Comparison of ENCODE assay signal across 8 mouse cellular contexts in the genomic region with DNA sequence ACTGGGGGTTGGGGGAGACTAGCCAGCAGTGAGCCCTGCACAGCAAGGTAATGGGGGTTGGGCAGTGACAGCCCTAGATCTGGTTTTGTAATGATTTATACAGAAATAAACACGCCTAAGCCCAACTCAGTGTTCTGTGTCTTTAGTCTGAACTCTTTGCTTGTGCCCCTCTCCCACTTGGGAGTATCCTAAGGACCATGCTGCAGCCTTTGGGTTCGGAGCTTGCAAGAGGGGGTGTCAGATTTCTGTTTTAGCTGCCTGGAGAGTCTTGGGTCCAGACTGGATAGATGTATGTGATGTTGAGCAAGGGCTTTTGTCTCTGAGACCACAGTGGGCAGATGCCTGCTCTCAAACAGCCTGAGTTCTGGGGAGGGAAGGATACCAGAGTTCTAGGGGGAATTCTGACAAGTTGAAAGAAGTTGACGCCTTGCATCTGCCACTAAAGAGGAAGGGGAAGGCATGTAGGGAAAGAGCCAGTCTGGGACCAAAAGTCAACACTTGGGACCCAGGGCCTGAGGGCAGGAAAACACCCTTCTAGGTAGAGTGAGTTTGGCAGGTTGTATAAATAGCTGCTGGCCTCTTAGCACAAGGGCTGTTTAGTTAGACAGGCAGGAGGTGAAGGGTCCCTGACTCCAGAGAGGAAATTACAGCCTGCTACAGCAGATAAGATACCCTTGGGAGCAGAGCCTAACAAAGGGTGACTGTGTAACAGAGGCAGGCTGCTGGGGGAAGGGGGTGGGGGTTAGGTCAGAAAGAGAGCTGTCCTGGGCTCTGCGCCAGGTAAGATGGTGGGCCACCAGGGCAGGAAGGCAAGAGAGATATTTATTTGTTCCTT. TPM values are rescaled to one million over a fixed set of nuclear protein-coding genes. Genes with fewer than 3 reads are reported as not detected.
A peak's percentile ranks its signal among the peaks of the same experiment; 100 is the strongest.
DNase-seq lines count a peak whose midpoint lies in the region; ATAC-seq and TF ChIP-seq lines count a peak whose summit lies in the region.

No protein-coding gene starts in this region.

- H3K4me1 ChIP-seq in heart, adult 2 months (ENCODE audit: control insufficient read depth, insufficient read depth, low read length) = peaks cover 24% of the 10 kb centered on the region
- H3K4me1 ChIP-seq in lung, embryonic 16.5 days (replicated peaks; ENCODE audit: control insufficient read depth, insufficient read depth, low read length) = peaks cover 52% of the 10 kb centered on the region

- TF ChIP-seq CTCF in heart, adult 2 months (IDR thresholded peaks at IDR 0.05) = no peak

- no peaks in the 10 kb centered on the region for H3K79me2 ChIP-seq in heart, adult 2 months (replicated peaks; ENCODE audit: control insufficient read depth, insufficient read depth, low read length)

- TF ChIP-seq EP300 in heart, adult 2 months (IDR thresholded peaks at IDR 0.05; ENCODE audit: insufficient read depth, low read depth, low read length) = peak; percentile 99

- H3K4me3 ChIP-seq in heart, adult 2 months = no peak overlapping the region
- H3K4me3 ChIP-seq in lung, embryonic 16.5 days (ENCODE audit: low read length) = no peak overlapping the region

- H3K27ac ChIP-seq in heart, adult 2 months = peak overlapping the region; percentile 88
- H3K27ac ChIP-seq in lung, embryonic 16.5 days (ENCODE audit: low read length) = peak overlapping the region; percentile 93

- no peaks in the 10 kb centered on the region for H3K9me3 ChIP-seq in lung, embryonic 16.5 days (ENCODE audit: control insufficient read depth, low read length)

- peak overlapping the region; percentile 29 for H3K4me2 ChIP-seq in lung, embryonic 16.5 days (ENCODE audit: low read depth, low read length)

- intact Hi-C loops in left cerebral cortex, postnatal 4 days (cut with DNase I) = no loop called here
- intact Hi-C loops in left cerebral cortex, postnatal 36 days (cut with DNase I) = no loop called here
- intact Hi-C loops in heart, adult 2 months (cut with DNase I) = no loop called here

- H3K9ac ChIP-seq in heart, adult 2 months (ENCODE audit: low read depth, low read length) = peak overlapping the region; percentile 43
- peak overlapping the region; percentile 33 for H3K9ac ChIP-seq in lung, embryonic 16.5 days (ENCODE audit: low read length)

- no peaks in the 10 kb centered on the region for H3K27me3 ChIP-seq in heart, adult 2 months (ENCODE audit: control insufficient read depth, insufficient read depth, low read length)
- H3K27me3 ChIP-seq in lung, embryonic 16.5 days (ENCODE audit: control insufficient read depth, insufficient read depth, low read depth, low read length) = no peaks in the 10 kb centered on the region

- TF ChIP-seq POLR2A in heart, adult 2 months (IDR thresholded peaks at IDR 0.05; ENCODE audit: insufficient read depth, low read depth, low read length) = peak; percentile 72; the same call in 1 of the 2 replicates

- peaks cover 11% of the 10 kb centered on the region for H3K36me3 ChIP-seq in heart, adult 2 months (ENCODE audit: control insufficient read depth, insufficient read depth, low read length)
- H3K36me3 ChIP-seq in lung, embryonic 16.5 days (ENCODE audit: control insufficient read depth, insufficient read depth, low read length) = peaks cover 8% of the 10 kb centered on the region

- peak; percentile 73 for DNase-seq in left cerebral cortex, postnatal 4 days
- no peak for DNase-seq in left cerebral cortex, postnatal 36 days (ENCODE audit: low spot score in 2 of 2)
- DNase-seq in heart, adult 2 months = peak; percentile 74 to 82
- peak; percentile 55 for DNase-seq in kidney, adult 18-20 months
- peak; percentile 73 for DNase-seq in yolk sac, embryonic 10.5 days (ENCODE audit: low spot score)
- no peak for DNase-seq in cerebellum, adult 8-10 months
- no peak for DNase-seq in frontal cortex, postnatal 10 days (ENCODE audit: low spot score in 2 of 2)

- ATAC-seq in lung, embryonic 16.5 days (ENCODE audit: low read depth) = peak; percentile 85

- WGBS in heart, adult 2 months = 16% methylated on average over 4 of the region's 4 CpGs
- 9% methylated on average over 4 of the region's 4 CpGs for WGBS in lung, embryonic 16.5 days

RNA-seq across cellular contexts. Expression of a gene that starts 0.7 kb away (rescaled TPM):
- 100 to 1,000 TPM; 100 to 106 TPM for total RNA-seq in left cerebral cortex, postnatal 4 days (2021)
- 100 to 1,000 TPM; 152 to 173 TPM for total RNA-seq in left cerebral cortex, postnatal 36 days (2021)
- total RNA-seq in heart, adult 2 months (2021) = 100 to 1,000 TPM; 606 to 670 TPM
- polyA plus RNA-seq in heart, adult 2 months (2012; rRNA removed) = 584 and 623 TPM in 2 replicates
- 67.2 and 76.7 TPM in 2 replicates for polyA plus RNA-seq in lung, embryonic 16.5 days (2015; fragmentation: Nextera tagmentation; extraction: Ambion mirVana)

RNA-seq across cellular contexts. Expression of a gene that starts 21.4 kb away (rescaled TPM):
- total RNA-seq in left cerebral cortex, postnatal 4 days (2021) = 10 to 100 TPM; 78.8 to 91.8 TPM
- 100 to 1,000 TPM; 121 to 135 TPM for total RNA-seq in left cerebral cortex, postnatal 36 days (2021)
- total RNA-seq in heart, adult 2 months (2021) = 100 to 1,000 TPM; 107 to 125 TPM
- polyA plus RNA-seq in heart, adult 2 months (2012; rRNA removed) = 129 and 174 TPM in 2 replicates
- polyA plus RNA-seq in lung, embryonic 16.5 days (2015; fragmentation: Nextera tagmentation; extraction: Ambion mirVana) = 25.4 and 26.3 TPM in 2 replicates

RNA-seq across cellular contexts. Expression of a gene that starts 25.5 kb away (rescaled TPM):
- total RNA-seq in left cerebral cortex, postnatal 4 days (2021) = 10 to 100 TPM; 21.2 to 26.1 TPM
- 10 to 100 TPM; 22.0 to 26.1 TPM for total RNA-seq in left cerebral cortex, postnatal 36 days (2021)
- total RNA-seq in heart, adult 2 months (2021) = 100 to 1,000 TPM; 113 to 122 TPM
- 230 and 239 TPM in 2 replicates for polyA plus RNA-seq in heart, adult 2 months (2012; rRNA removed)
- 108 and 120 TPM in 2 replicates for polyA plus RNA-seq in lung, embryonic 16.5 days (2015; fragmentation: Nextera tagmentation; extraction: Ambion mirVana)

RNA-seq across cellular contexts. Expression of a gene that starts 34.0 kb away (rescaled TPM):
- total RNA-seq in left cerebral cortex, postnatal 4 days (2021) = 10 to 100 TPM; 35.7 to 38.4 TPM
- 10 to 100 TPM; 36.7 to 39.1 TPM for total RNA-seq in left cerebral cortex, postnatal 36 days (2021)
- 10 to 100 TPM; 16.2 to 17.8 TPM for total RNA-seq in heart, adult 2 months (2021)
- polyA plus RNA-seq in heart, adult 2 months (2012; rRNA removed) = 25.2 and 28.6 TPM in 2 replicates
- 26.0 and 28.1 TPM in 2 replicates for polyA plus RNA-seq in lung, embryonic 16.5 days (2015; fragmentation: Nextera tagmentation; extraction: Ambion mirVana)

RNA-seq across cellular contexts. Expression of a gene that starts 45.4 kb away (rescaled TPM):
- under 1 TPM; 0.62 to 0.84 TPM for total RNA-seq in left cerebral cortex, postnatal 4 days (2021)
- 1 to 10 TPM; 1.1 to 1.4 TPM for total RNA-seq in left cerebral cortex, postnatal 36 days (2021)
- total RNA-seq in heart, adult 2 months (2021) = not detected
- not detected in 2 replicates for polyA plus RNA-seq in heart, adult 2 months (2012; rRNA removed)
- polyA plus RNA-seq in lung, embryonic 16.5 days (2015; fragmentation: Nextera tagmentation; extraction: Ambion mirVana) = not detected in 2 replicates

Comparison
In these comparisons a context has a peak if more than half of its experiments do, and no peak if none do; other contexts are left out.
1. DNase-seq: peak in left cerebral cortex, postnatal 4 days (single experiment), heart, adult 2 months (2 of 2), kidney, adult 18-20 months (single experiment) and yolk sac, embryonic 10.5 days (single experiment); none in left cerebral cortex, postnatal 36 days (0 of 2), cerebellum, adult 8-10 months (single experiment) and frontal cortex, postnatal 10 days (0 of 2).
2. RNA of a gene that starts 25.5 kb away (total RNA-seq): 113 to 122 TPM in heart, adult 2 months; 22.0 to 26.1 TPM in left cerebral cortex, postnatal 36 days and 21.2 to 26.1 TPM in left cerebral cortex, postnatal 4 days; every median in the first group is over 4 times any median in the second.